Mouse (Mus musculus) stomach, postnatal 0 days (tissue): Measurements from ENCODE around the gene Dusp10. TPM values are rescaled to one million over a fixed set of nuclear protein-coding genes. Genes with fewer than 3 reads are reported as not detected.

Source experiments
- ATAC-seq: fragments of 200-750 bp; cut with Nextera tagmentation; 2 replicates; pipeline ENCODE4 v1.8.0; 2017; ENCODE audit not compliant: low FRiP score, low TSS enrichment
- DNase-seq: peaks from one replicate; pipeline ENCODE4 v3.0.0-alpha.2; 2016; ENCODE audit warnings: low spot score
- H3K27ac ChIP-seq: fragments of 300-500 bp; sonication (generic); replicated peaks from 2 replicates; pipeline ENCODE4 v1.5.1; 2014; ENCODE audit warnings: mild to moderate bottlenecking, control low read depth
- H3K27me3 ChIP-seq: fragments of 300-500 bp; sonication (generic); 2 replicates; pipeline ENCODE4 v1.6.1; 2014; ENCODE audit warnings: low read length; ENCODE audit not compliant: control insufficient read depth, insufficient read depth
- H3K36me3 ChIP-seq: fragments of 300-500 bp; sonication (generic); 2 replicates; pipeline ENCODE4 v1.6.1; 2014; ENCODE audit warnings: low read length, mixed read lengths; ENCODE audit not compliant: control insufficient read depth, insufficient read depth
- H3K4me1 ChIP-seq: fragments of 300-500 bp; sonication (generic); replicated peaks from 2 replicates; pipeline ENCODE4 v1.6.1; 2014; ENCODE audit warnings: antibody characterized with exemption; ENCODE audit not compliant: control insufficient read depth, insufficient read depth
- H3K4me2 ChIP-seq: fragments of 300-500 bp; sonication (generic); replicated peaks from 2 replicates; pipeline ENCODE4 v1.6.1; 2014; ENCODE audit warnings: low read depth, mild to moderate bottlenecking, control low read depth, moderate library complexity
- H3K4me3 ChIP-seq: fragments of 300-500 bp; sonication (generic); 2 replicates; pipeline ENCODE4 v1.5.1; 2014; ENCODE audit warnings: low read depth, low read length, control low read depth
- H3K9ac ChIP-seq: fragments of 300-500 bp; sonication (generic); 2 replicates; pipeline ENCODE4 v1.6.1; 2014; ENCODE audit warnings: mild to moderate bottlenecking, low read length, control low read depth, mixed read lengths
- H3K9me3 ChIP-seq: fragments of 300-500 bp; sonication (generic); 2 replicates; pipeline ENCODE4 v1.6.1; 2016; ENCODE audit warnings: low read length; ENCODE audit not compliant: control insufficient read depth
- CTCF ChIP-seq: IDR thresholded peaks from 2 replicates; pipeline ENCODE4 v1.5.1; 2016; ENCODE audit warnings: antibody characterized with exemption, low read depth, mild to moderate bottlenecking, moderate library complexity
- EP300 ChIP-seq: optimal IDR thresholded peaks from 2 replicates; pipeline ENCODE3; 2016; ENCODE audit warnings: antibody characterized with exemption
- WGBS: fragments of 180-500 bp; shearing (Covaris S2); extraction: QIAGEN DNeasy Blood & Tissue Kit; methylation state at CpG from one replicate; pipeline ENCODE4 v1.1.7; 2014; 5-methylcytosine and 5-hydroxymethylcytosine counted together
- polyA plus RNA-seq: library from polyadenylated mRNA; unstranded; fragments of >200 nt; fragmentation: Nextera tagmentation; extraction: Ambion mirVana; gene quantifications from 2 replicates; pipeline ENCODE4 v1.2.1, GENCODE M21; 2015

Gene Dusp10
- polyA plus RNA-seq, 1 experiment from 2014 or later: 4.2 TPM

GRCm38 (mm10) chr1:183991921-183992320, 21.2 kb upstream of the Dusp10 start:
- TF ChIP-seq CTCF (no peak), EP300 (no peak)

GRCm38 (mm10) chr1:183997207-183997606, 15.9 kb upstream of the Dusp10 start:
- WGBS: 61% methylated on average over 2 of the region's 2 CpGs
- TF ChIP-seq EP300: no peak
- no peak for TF ChIP-seq CTCF
- no peak for ATAC-seq

More at GRCm38 (mm10) chr1:183991921-183992320, 21.2 kb upstream of the Dusp10 start:
- Histone ChIP-seq H3K9me3 (no peaks in the 10 kb centered on the region), H3K4me3 (no peak overlapping the region), H3K27me3 (no peaks in the 10 kb centered on the region), H3K4me2 (no peak overlapping the region), H3K36me3 (no peaks in the 10 kb centered on the region), H3K4me1 (no peaks in the 10 kb centered on the region), H3K9ac (no peak overlapping the region), H3K27ac (no peak overlapping the region)
- no peak for DNase-seq
- no peak for ATAC-seq
- WGBS: 93% methylated on average over 2 of the region's 2 CpGs

GRCm38 (mm10) chr1:184002470-184002869, 10.6 kb upstream of the Dusp10 start:
- Histone ChIP-seq H3K4me2 (no peak overlapping the region), H3K36me3 (no peaks in the 10 kb centered on the region), H3K27me3 (no peaks in the 10 kb centered on the region), H3K27ac (no peak overlapping the region), H3K9me3 (no peaks in the 10 kb centered on the region), H3K9ac (no peak overlapping the region), H3K4me1 (no peaks in the 10 kb centered on the region), H3K4me3 (no peak overlapping the region)
- no peak for TF ChIP-seq CTCF
- TF ChIP-seq EP300: no peak
- DNase-seq (no peak), ATAC-seq (no peak)
- 64% methylated on average over 2 of the region's 2 CpGs for WGBS

More at GRCm38 (mm10) chr1:183997207-183997606, 15.9 kb upstream of the Dusp10 start:
- no peak overlapping the region for H3K27ac ChIP-seq
- H3K4me2 ChIP-seq: no peak overlapping the region
- DNase-seq: no peak
- H3K27me3 ChIP-seq: no peaks in the 10 kb centered on the region
- H3K36me3 ChIP-seq: no peaks in the 10 kb centered on the region
- H3K9me3 ChIP-seq: no peaks in the 10 kb centered on the region
- no peak overlapping the region for H3K9ac ChIP-seq
- H3K4me1 ChIP-seq: no peaks in the 10 kb centered on the region
- H3K4me3 ChIP-seq: no peak overlapping the region

GRCm38 (mm10) chr1:184004311-184004710, 8.8 kb upstream of the Dusp10 start:
- no peak overlapping the region for H3K4me2 ChIP-seq
- H3K4me1 ChIP-seq: no peaks in the 10 kb centered on the region
- ATAC-seq (no peak), DNase-seq (no peak)
- H3K4me3 ChIP-seq: no peak overlapping the region
- H3K27ac ChIP-seq: no peak overlapping the region
- WGBS: 37% methylated on average over 2 of the region's 2 CpGs
- H3K27me3 ChIP-seq: no peaks in the 10 kb centered on the region
- no peak overlapping the region for H3K9ac ChIP-seq
- H3K36me3 ChIP-seq: no peaks in the 10 kb centered on the region
- TF ChIP-seq CTCF: no peak
- no peak for TF ChIP-seq EP300
- no peaks in the 10 kb centered on the region for H3K9me3 ChIP-seq

- no peak for ATAC-seq
- WGBS: 49% methylated on average over 6 of the region's 6 CpGs
- H3K4me3 ChIP-seq: no peak overlapping the region
- no peak overlapping the region for H3K4me2 ChIP-seq
- no peaks in the 10 kb centered on the region for H3K4me1 ChIP-seq
- H3K9ac ChIP-seq: no peak overlapping the region
- TF ChIP-seq CTCF (no peak), EP300 (no peak)
- H3K27ac ChIP-seq: no peak overlapping the region
- H3K27me3 ChIP-seq: no peaks in the 10 kb centered on the region
- H3K9me3 ChIP-seq: no peaks in the 10 kb centered on the region
- DNase-seq: no peak
- H3K36me3 ChIP-seq: no peaks in the 10 kb centered on the region
Measured at GRCm38 (mm10) chr1:184005315-184006058, 7.6 kb upstream of the Dusp10 start.

GRCm38 (mm10) chr1:184006086-184006485, 7.0 kb upstream of the Dusp10 start:
- TF ChIP-seq CTCF: no peak
- no peaks in the 10 kb centered on the region for H3K27me3 ChIP-seq
- ATAC-seq (no peak), DNase-seq (no peak)
- no peaks in the 10 kb centered on the region for H3K36me3 ChIP-seq
- no peak overlapping the region for H3K27ac ChIP-seq
- H3K9me3 ChIP-seq: no peaks in the 10 kb centered on the region
- H3K4me3 ChIP-seq: no peak overlapping the region
- H3K4me2 ChIP-seq: no peak overlapping the region
- no peak overlapping the region for H3K9ac ChIP-seq
- no peaks in the 10 kb centered on the region for H3K4me1 ChIP-seq
